Mouse (Mus musculus): ENCODE measurements around the gene Prokr2. TPM values are rescaled to one million over a fixed set of nuclear protein-coding genes. Genes with fewer than 3 reads are reported as not detected.

Prokr2 gene
- polyA plus RNA-seq, 1 experiment: not detected

GRCm38 (mm10) chr2:132379690-132380089 lies 5.6 kb downstream of the Prokr2 start:
- Histone ChIP-seq H3K79me2 (ENCODE audit: control insufficient read depth, insufficient read depth) (no peaks in the 10 kb centered on the region), H3K4me3 (no peak overlapping the region), H3K27me3 (ENCODE audit: control insufficient read depth, insufficient read depth, insufficient read length) (peaks cover 34% of the 10 kb centered on the region), H3K4me2 (ENCODE audit: low read depth) (no peak overlapping the region), H3K36me3 (ENCODE audit: control insufficient read depth, insufficient read depth) (no peaks in the 10 kb centered on the region), H3ac (ENCODE audit: control insufficient read depth, insufficient read length) (no peak overlapping the region)
- TF ChIP-seq MAX (IDR thresholded peaks at IDR 0.05; ENCODE audit: low read depth): no peak
- TF ChIP-seq POLR2AphosphoS2 (IDR thresholded peaks at IDR 0.05; ENCODE audit: insufficient read length, low read depth): no peak
- no peak for TF ChIP-seq USF1 (IDR thresholded peaks at IDR 0.05; ENCODE audit: low read depth)
- TF ChIP-seq SRF (IDR thresholded peaks at IDR 0.05; ENCODE audit: control insufficient read depth, insufficient read length, low read depth): no peak
- TF ChIP-seq CEBPB (IDR thresholded peaks at IDR 0.05; ENCODE audit: insufficient read depth, poor library complexity, severe bottlenecking): no peak
- TF ChIP-seq TCF12 (IDR thresholded peaks at IDR 0.05; ENCODE audit: insufficient read depth, poor library complexity, severe bottlenecking): no peak
- no peak for TF ChIP-seq TCF3 (IDR thresholded peaks at IDR 0.05; ENCODE audit: insufficient read length, low read depth)
- no peak for TF ChIP-seq MYOG (IDR thresholded peaks at IDR 0.05; ENCODE audit: control insufficient read depth in 1 of 3, insufficient read depth in 1 of 3, insufficient read length in 2 of 3, low read depth in 2 of 3)
- no peak for TF ChIP-seq MYOD1 (IDR thresholded peaks at IDR 0.05; ENCODE audit: control insufficient read depth in 1 of 3, insufficient read length in 2 of 3, low read depth in 2 of 3)
- TF ChIP-seq E2F4 (IDR thresholded peaks at IDR 0.05; ENCODE audit: insufficient read depth): no peak
- TF ChIP-seq POLR2A (IDR thresholded peaks at IDR 0.05; ENCODE audit: insufficient read length, low read depth): no peak
- no peak for TF ChIP-seq REST (IDR thresholded peaks at IDR 0.05; ENCODE audit: insufficient read depth, insufficient read length)

- TF ChIP-seq POLR2A (IDR thresholded peaks at IDR 0.05; ENCODE audit: insufficient read length, low read depth) (no peak), MYOG (IDR thresholded peaks at IDR 0.05; ENCODE audit: control insufficient read depth in 1 of 3, insufficient read depth in 1 of 3, insufficient read length in 2 of 3, low read depth in 2 of 3) (no peak), TCF3 (IDR thresholded peaks at IDR 0.05; ENCODE audit: insufficient read length, low read depth) (no peak), MAX (IDR thresholded peaks at IDR 0.05; ENCODE audit: low read depth) (no peak), REST (IDR thresholded peaks at IDR 0.05; ENCODE audit: insufficient read depth, insufficient read length) (no peak), E2F4 (IDR thresholded peaks at IDR 0.05; ENCODE audit: insufficient read depth) (no peak), SRF (IDR thresholded peaks at IDR 0.05; ENCODE audit: control insufficient read depth, insufficient read length, low read depth) (no peak), USF1 (IDR thresholded peaks at IDR 0.05; ENCODE audit: low read depth) (no peak), TCF12 (IDR thresholded peaks at IDR 0.05; ENCODE audit: insufficient read depth, poor library complexity, severe bottlenecking) (no peak), CEBPB (IDR thresholded peaks at IDR 0.05; ENCODE audit: insufficient read depth, poor library complexity, severe bottlenecking) (no peak), MYOD1 (IDR thresholded peaks at IDR 0.05; ENCODE audit: control insufficient read depth in 1 of 3, insufficient read length in 2 of 3, low read depth in 2 of 3) (no peak), POLR2AphosphoS2 (IDR thresholded peaks at IDR 0.05; ENCODE audit: insufficient read length, low read depth) (no peak)
- Histone ChIP-seq H3K4me2 (ENCODE audit: low read depth) (no peak overlapping the region), H3K36me3 (ENCODE audit: control insufficient read depth, insufficient read depth) (no peaks in the 10 kb centered on the region), H3K27me3 (ENCODE audit: control insufficient read depth, insufficient read depth, insufficient read length) (peaks cover 29% of the 10 kb centered on the region), H3ac (ENCODE audit: control insufficient read depth, insufficient read length) (no peak overlapping the region), H3K79me2 (ENCODE audit: control insufficient read depth, insufficient read depth) (no peaks in the 10 kb centered on the region), H3K4me3 (no peak overlapping the region)
These were observed 6.6 kb downstream of the Prokr2 start for GRCm38 (mm10) chr2:132378602-132379150.

GRCm38 (mm10) chr2:132377436-132377835 lies 7.8 kb downstream of the Prokr2 start:
- TF ChIP-seq E2F4 (IDR thresholded peaks at IDR 0.05; ENCODE audit: insufficient read depth) (no peak), USF1 (IDR thresholded peaks at IDR 0.05; ENCODE audit: low read depth) (no peak), REST (IDR thresholded peaks at IDR 0.05; ENCODE audit: insufficient read depth, insufficient read length) (no peak), MAX (IDR thresholded peaks at IDR 0.05; ENCODE audit: low read depth) (no peak), POLR2A (IDR thresholded peaks at IDR 0.05; ENCODE audit: insufficient read length, low read depth) (no peak), TCF3 (IDR thresholded peaks at IDR 0.05; ENCODE audit: insufficient read length, low read depth) (no peak), MYOG (IDR thresholded peaks at IDR 0.05; ENCODE audit: control insufficient read depth in 1 of 3, insufficient read depth in 1 of 3, insufficient read length in 2 of 3, low read depth in 2 of 3) (no peak), MYOD1 (IDR thresholded peaks at IDR 0.05; ENCODE audit: control insufficient read depth in 1 of 3, insufficient read length in 2 of 3, low read depth in 2 of 3) (no peak)

GRCm38 (mm10) chr2:132375721-132376120 lies 9.5 kb downstream of the Prokr2 start:
- no peaks in the 10 kb centered on the region for H3K36me3 ChIP-seq (ENCODE audit: control insufficient read depth, insufficient read depth)
- H3K4me3 ChIP-seq: no peak overlapping the region
- H3K27me3 ChIP-seq (ENCODE audit: control insufficient read depth, insufficient read depth, insufficient read length): peaks cover 29% of the 10 kb centered on the region
- no peak overlapping the region for H3ac ChIP-seq (ENCODE audit: control insufficient read depth, insufficient read length)
- TF ChIP-seq USF1 (IDR thresholded peaks at IDR 0.05; ENCODE audit: low read depth): no peak
- TF ChIP-seq TCF3 (IDR thresholded peaks at IDR 0.05; ENCODE audit: insufficient read length, low read depth): no peak
- no peak for TF ChIP-seq POLR2A (IDR thresholded peaks at IDR 0.05; ENCODE audit: insufficient read length, low read depth)
- TF ChIP-seq TCF12 (IDR thresholded peaks at IDR 0.05; ENCODE audit: insufficient read depth, poor library complexity, severe bottlenecking): no peak
- TF ChIP-seq MYOG (IDR thresholded peaks at IDR 0.05; ENCODE audit: control insufficient read depth in 1 of 3, insufficient read depth in 1 of 3, insufficient read length in 2 of 3, low read depth in 2 of 3): no peak
- no peak for TF ChIP-seq SRF (IDR thresholded peaks at IDR 0.05; ENCODE audit: control insufficient read depth, insufficient read length, low read depth)
- TF ChIP-seq POLR2AphosphoS2 (IDR thresholded peaks at IDR 0.05; ENCODE audit: insufficient read length, low read depth): no peak
- no peak for TF ChIP-seq MAX (IDR thresholded peaks at IDR 0.05; ENCODE audit: low read depth)
- TF ChIP-seq CEBPB (IDR thresholded peaks at IDR 0.05; ENCODE audit: insufficient read depth, poor library complexity, severe bottlenecking): no peak
- no peak for TF ChIP-seq MYOD1 (IDR thresholded peaks at IDR 0.05; ENCODE audit: control insufficient read depth in 1 of 3, insufficient read length in 2 of 3, low read depth in 2 of 3)
- TF ChIP-seq REST (IDR thresholded peaks at IDR 0.05; ENCODE audit: insufficient read depth, insufficient read length): no peak
- no peak for TF ChIP-seq E2F4 (IDR thresholded peaks at IDR 0.05; ENCODE audit: insufficient read depth)
- no peak overlapping the region for H3K4me2 ChIP-seq (ENCODE audit: low read depth)
- no peaks in the 10 kb centered on the region for H3K79me2 ChIP-seq (ENCODE audit: control insufficient read depth, insufficient read depth)

More at GRCm38 (mm10) chr2:132377436-132377835, 7.8 kb downstream of the Prokr2 start:
- no peak overlapping the region for H3ac ChIP-seq (ENCODE audit: control insufficient read depth, insufficient read length)
- no peak overlapping the region for H3K4me3 ChIP-seq
- H3K79me2 ChIP-seq (ENCODE audit: control insufficient read depth, insufficient read depth): no peaks in the 10 kb centered on the region
- H3K4me2 ChIP-seq (ENCODE audit: low read depth): no peak overlapping the region
- peaks cover 37% of the 10 kb centered on the region for H3K27me3 ChIP-seq (ENCODE audit: control insufficient read depth, insufficient read depth, insufficient read length)
- H3K36me3 ChIP-seq (ENCODE audit: control insufficient read depth, insufficient read depth): no peaks in the 10 kb centered on the region

Data from myocyte (in vitro differentiated cells).